Mouse (Mus musculus): ENCODE results near the gene 1110059E24Rik. TPM values are rescaled to one million over a fixed set of nuclear protein-coding genes. Genes with fewer than 3 reads are reported as not detected.
"Not testable (repeated sequence)": the region's sequence is repeated elsewhere in the genome, so short reads cannot be mapped to it uniquely, and the experiment has no call there.

Gene 1110059E24Rik
- polyA plus RNA-seq, 1 experiment, result not detected

DNA sequence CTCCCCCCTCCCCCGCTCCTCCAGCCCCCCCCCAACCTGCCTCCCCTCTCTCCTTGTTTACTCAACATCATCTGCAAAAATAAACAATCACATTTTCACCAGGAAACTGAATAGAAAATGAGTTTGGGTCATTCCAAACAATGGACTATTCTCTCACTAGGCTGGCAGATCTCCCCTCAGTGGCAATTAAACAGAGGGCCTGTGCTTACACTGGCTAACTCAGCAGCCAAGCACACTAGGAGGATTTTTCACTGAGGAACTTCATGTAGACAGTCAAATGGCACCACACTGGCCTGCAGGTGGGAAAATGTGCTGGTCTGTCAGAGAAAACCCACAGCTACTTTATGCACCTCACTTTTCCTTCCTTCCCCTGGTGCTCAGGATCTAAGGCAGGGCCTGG lies 23.3 kb downstream of the 1110059E24Rik start:
- WGBS, result 67% methylated on average over 1 of the region's 1 CpGs
- no peak for TF ChIP-seq CTCF (IDR thresholded peaks at IDR 0.05; ENCODE audit: insufficient read depth, low read depth, low read length)
- no peak overlapping the region for H3K27ac ChIP-seq (ENCODE audit: insufficient read depth, low read depth, low read length)
- no peak overlapping the region for H3K4me3 ChIP-seq (ENCODE audit: insufficient read depth, low read depth, low read length)
- H3K4me1 ChIP-seq (ENCODE audit: control insufficient read depth, insufficient read depth, low read length), result 0 out of 2 replicates have a peak, but pooled peaks cover 3% of the 10 kb centered on the region

DNA sequence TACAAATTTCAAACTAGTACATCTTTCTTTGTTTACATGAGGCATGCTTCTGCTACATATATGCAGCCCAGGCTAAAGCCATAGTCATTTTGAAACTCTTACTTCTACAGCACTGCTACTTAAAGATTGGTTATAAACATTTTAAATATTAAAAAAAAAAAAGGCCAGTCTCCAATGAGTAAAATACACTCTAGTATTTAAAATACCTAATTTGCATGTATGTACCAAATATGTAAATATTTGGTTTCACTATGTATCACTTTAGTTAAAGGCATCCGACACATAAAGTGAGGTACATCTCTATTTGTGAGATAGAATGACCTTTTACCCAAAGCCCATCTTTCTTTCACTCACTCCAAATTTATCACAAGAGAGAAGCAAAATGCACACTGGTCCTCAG lies 23.7 kb downstream of the 1110059E24Rik start:
- no peak for TF ChIP-seq CTCF (IDR thresholded peaks at IDR 0.05; ENCODE audit: insufficient read depth, low read depth, low read length)
- TF ChIP-seq POLR2A (IDR thresholded peaks at IDR 0.05; ENCODE audit: insufficient read depth, low read depth, low read length), result no peak
- Histone ChIP-seq H3K27ac (ENCODE audit: insufficient read depth, low read depth, low read length) (no peak overlapping the region), H3K4me3 (ENCODE audit: insufficient read depth, low read depth, low read length) (no peak overlapping the region), H3K4me1 (ENCODE audit: control insufficient read depth, insufficient read depth, low read length) (0 out of 2 replicates have a peak, but pooled peaks cover 3% of the 10 kb centered on the region)
- 86% methylated on average over 1 of the region's 1 CpGs for WGBS

DNA sequence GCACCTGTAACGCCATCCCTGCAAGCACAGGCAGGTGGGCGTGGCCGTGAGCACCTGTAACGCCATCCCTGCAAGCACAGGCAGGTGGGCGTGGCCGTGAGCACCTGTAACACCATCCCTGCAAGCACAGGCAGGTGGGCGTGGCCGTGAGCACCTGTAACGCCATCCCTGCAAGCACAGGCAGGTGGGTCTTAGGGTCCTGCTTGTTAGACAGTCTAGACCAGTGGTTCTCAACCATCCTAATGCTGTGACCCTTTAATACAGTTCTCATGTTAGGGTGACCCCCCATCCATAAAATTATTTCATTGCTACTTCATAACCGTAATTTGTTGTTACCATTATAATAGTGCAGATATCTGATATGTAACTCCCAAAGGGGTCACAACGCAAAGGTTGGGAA lies 24.3 kb downstream of the 1110059E24Rik start:
- H3K27ac ChIP-seq (ENCODE audit: insufficient read depth, low read depth, low read length); H3K4me3 ChIP-seq (ENCODE audit: insufficient read depth, low read depth, low read length); H3K4me1 ChIP-seq (ENCODE audit: control insufficient read depth, insufficient read depth, low read length): not testable (repeated sequence)
- 74% methylated on average over 11 of the region's 11 CpGs for WGBS

DNA sequence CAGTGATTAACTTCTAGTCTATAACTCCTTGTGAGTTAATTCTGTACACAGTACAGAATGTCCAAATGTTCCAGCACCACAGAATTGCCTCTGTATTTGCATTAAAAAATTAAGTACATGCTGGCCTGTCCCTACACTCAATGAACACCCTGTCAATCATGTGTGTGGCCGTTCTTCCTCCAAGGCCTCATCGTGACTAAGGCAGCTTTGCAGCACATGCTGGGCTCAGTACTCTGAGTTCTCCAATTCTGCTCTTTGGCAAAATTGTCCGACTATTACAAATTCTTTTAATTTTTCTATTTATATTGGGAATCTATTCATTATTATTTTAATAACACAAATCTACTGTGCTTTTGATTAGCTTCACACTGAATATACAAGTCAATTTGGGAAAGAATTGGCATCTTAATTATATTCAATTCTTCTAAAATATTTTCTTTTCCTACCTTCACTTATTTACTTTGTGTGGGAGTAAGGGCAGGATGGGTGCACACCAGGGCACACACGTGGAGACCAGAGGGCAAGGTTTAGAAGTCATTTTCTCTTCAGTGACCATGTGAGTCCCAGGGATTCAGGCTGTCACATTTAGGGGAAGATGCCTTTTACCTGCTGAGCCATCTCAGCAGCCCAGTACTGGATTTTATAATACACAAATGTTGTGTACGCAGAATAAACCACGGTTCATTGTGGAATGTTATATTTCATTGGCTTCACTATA lies 26.3 kb downstream of the 1110059E24Rik start:
- Histone ChIP-seq H3K4me3 (ENCODE audit: insufficient read depth, low read depth, low read length) (no peak overlapping the region), H3K4me1 (ENCODE audit: control insufficient read depth, insufficient read depth, low read length) (peaks cover 5% of the 10 kb centered on the region; the same call in 1 of the 2 replicates), H3K27ac (ENCODE audit: insufficient read depth, low read depth, low read length) (no peak overlapping the region)
- 84% methylated on average over 6 of the region's 6 CpGs for WGBS
- TF ChIP-seq POLR2A (IDR thresholded peaks at IDR 0.05; ENCODE audit: insufficient read depth, low read depth, low read length) (no peak), CTCF (IDR thresholded peaks at IDR 0.05; ENCODE audit: insufficient read depth, low read depth, low read length) (no peak)

DNA sequence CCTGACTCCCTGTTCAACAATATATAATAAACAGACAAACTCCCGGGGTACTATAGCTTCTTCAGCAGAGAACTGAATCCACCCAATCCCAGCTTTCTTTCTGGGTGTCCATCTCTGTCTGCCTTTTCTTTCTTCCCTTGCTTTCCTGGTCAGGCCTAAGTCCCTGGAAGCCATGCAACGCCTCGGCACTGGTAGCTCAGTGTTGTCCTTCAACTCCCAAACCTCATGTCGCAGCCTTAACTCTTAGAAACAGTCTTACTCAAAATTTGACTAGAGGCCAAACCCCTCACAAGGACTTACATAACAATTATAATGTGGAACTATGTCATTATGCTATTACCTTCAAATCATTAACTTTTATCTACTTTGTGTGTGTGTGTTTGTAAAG lies 28.6 kb downstream of the 1110059E24Rik start:
- Histone ChIP-seq H3K27ac (ENCODE audit: insufficient read depth, low read depth, low read length) (no peak overlapping the region), H3K4me1 (ENCODE audit: control insufficient read depth, insufficient read depth, low read length) (peaks cover 5% of the 10 kb centered on the region; the same call in 1 of the 2 replicates), H3K4me3 (ENCODE audit: insufficient read depth, low read depth, low read length) (no peak overlapping the region)
- 76% methylated on average over 4 of the region's 4 CpGs for WGBS
- no peak for TF ChIP-seq POLR2A (IDR thresholded peaks at IDR 0.05; ENCODE audit: insufficient read depth, low read depth, low read length)
- no peak for TF ChIP-seq CTCF (IDR thresholded peaks at IDR 0.05; ENCODE audit: insufficient read depth, low read depth, low read length)

DNA sequence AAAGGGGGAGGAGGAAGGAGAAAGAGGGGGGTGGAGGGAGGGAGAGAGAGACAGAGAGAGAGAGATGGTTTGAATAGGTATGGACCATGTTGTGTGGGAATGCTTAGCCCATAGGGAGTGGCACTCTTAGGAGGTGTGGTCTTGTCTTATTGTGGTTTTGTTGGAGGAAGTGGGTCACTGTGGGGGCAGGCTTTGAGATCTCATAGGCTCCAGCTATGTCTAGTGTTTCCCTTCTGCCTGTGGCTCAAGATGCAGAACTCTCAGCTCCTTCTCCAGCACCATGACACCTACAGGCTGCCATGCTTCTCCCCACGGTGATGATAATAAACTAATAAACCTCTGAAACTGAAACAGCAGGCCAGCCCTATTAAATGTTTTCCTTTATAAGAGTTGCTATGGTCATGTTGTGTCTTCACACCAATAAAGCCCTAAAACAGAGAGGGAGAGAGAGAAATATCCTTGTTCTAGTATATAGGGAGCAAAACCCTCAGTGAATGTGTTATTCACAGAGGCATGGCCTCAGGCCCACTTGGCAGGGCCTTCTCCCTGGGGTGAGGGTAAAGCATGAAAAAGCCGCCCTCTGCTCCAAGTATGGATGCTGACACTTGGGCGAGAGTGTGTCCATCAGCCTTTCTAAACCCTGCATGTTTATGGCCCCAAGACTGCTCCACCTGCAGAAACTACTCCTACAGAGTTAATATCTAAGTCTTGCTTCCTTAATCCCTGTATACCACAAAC lies 29.2 kb downstream of the 1110059E24Rik start:
- H3K27ac ChIP-seq (ENCODE audit: insufficient read depth, low read depth, low read length), result no peak overlapping the region
- TF ChIP-seq CTCF (IDR thresholded peaks at IDR 0.05; ENCODE audit: insufficient read depth, low read depth, low read length) (no peak), POLR2A (IDR thresholded peaks at IDR 0.05; ENCODE audit: insufficient read depth, low read depth, low read length) (no peak)
- H3K4me1 ChIP-seq (ENCODE audit: control insufficient read depth, insufficient read depth, low read length), result peaks cover 5% of the 10 kb centered on the region; the same call in 1 of the 2 replicates
- 75% methylated on average over 3 of the region's 3 CpGs for WGBS
- no peak overlapping the region for H3K4me3 ChIP-seq (ENCODE audit: insufficient read depth, low read depth, low read length)

DNA sequence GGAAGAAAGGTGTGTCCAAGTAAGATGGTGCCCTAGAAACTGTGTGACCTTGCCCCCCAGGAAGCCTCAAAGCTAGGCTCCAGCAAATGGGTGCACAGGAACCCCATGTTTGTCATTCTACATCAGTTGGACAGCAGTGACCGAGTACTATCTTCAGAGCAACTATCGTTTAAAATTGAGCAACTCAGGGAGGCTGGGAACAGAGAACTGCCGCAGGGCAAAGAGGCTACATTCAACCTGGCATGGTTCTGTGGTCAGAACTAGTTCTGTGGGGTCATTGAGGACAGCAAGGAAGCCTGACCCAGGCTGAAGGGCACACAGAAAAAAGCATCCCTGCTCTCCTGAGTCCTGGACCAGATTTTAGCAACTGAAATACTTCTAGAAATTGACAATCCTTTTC lies 37.0 kb downstream of the 1110059E24Rik start:
- 94% methylated on average over 3 of the region's 3 CpGs for WGBS
- no peaks in the 10 kb centered on the region for H3K4me1 ChIP-seq (ENCODE audit: control insufficient read depth, insufficient read depth, low read length)
- TF ChIP-seq CTCF (IDR thresholded peaks at IDR 0.05; ENCODE audit: insufficient read depth, low read depth, low read length) (no peak), POLR2A (IDR thresholded peaks at IDR 0.05; ENCODE audit: insufficient read depth, low read depth, low read length) (no peak)
- no peak overlapping the region for H3K4me3 ChIP-seq (ENCODE audit: insufficient read depth, low read depth, low read length)
- no peak overlapping the region for H3K27ac ChIP-seq (ENCODE audit: insufficient read depth, low read depth, low read length)

DNA sequence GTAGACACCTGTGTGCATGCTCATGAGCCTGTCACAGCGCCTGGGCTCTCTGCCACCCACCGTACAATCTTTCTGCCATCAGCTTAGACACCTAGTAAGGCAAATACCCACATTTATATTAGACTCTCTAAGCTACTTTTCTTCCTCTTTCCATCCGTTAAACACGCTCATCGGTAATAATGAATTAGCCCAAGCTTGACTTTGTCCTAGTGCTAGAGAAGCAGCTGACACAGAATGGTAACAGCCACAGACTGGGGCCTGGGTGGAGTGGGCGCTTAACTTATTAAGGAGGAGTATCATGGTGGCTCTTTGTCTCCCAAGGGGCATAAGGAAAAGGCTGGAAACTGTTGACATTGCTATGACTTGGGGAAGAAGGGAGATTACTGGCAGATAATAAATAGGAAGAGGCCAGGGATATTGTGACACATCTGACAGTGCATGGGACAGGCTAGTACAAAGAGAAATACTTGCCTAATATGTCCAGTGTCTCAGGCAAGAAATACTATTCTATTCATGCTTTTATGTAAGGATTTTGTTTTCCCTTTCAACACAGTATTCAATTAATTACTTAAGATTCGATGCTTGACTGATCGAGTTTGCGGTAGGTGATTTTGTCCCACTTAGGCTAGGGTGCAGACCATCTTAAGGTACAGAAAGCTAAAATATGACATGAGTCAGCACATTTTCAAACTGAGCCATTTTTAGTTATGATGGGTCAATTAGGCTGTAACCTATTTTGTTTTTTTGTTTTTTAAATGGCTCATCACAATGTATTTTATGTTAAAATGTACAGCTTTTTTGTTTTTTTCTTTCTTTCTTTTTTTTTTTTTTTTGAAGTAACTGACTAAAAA lies 40.8 kb downstream of the 1110059E24Rik start:
- H3K4me3 ChIP-seq (ENCODE audit: insufficient read depth, low read depth, low read length), result no peak overlapping the region
- WGBS, result 74% methylated on average over 9 of the region's 9 CpGs
- no peak overlapping the region for H3K27ac ChIP-seq (ENCODE audit: insufficient read depth, low read depth, low read length)
- H3K4me1 ChIP-seq (ENCODE audit: control insufficient read depth, insufficient read depth, low read length), result peaks cover 3% of the 10 kb centered on the region; the same call in 1 of the 2 replicates
- TF ChIP-seq POLR2A (IDR thresholded peaks at IDR 0.05; ENCODE audit: insufficient read depth, low read depth, low read length), result no peak
- TF ChIP-seq CTCF (IDR thresholded peaks at IDR 0.05; ENCODE audit: insufficient read depth, low read depth, low read length), result no peak

DNA sequence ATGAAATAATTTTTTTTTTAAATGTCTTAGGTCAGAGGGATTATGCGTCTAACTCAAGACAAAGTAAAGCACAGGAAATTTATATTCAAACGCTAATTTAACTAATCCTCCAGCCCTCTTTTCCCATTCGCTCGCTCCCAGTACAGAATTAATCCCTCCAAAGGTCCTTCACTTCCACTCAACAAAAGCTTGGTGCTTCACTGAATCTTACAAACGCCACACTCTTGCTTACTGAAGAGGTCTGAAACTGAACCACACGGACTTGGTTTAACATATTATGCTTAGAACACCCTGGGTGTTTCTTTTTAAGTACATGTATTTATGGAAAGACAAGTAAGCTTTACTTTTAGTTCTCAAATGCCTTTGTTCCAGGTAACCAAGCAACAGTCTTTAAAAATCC lies 41.5 kb downstream of the 1110059E24Rik start:
- H3K4me3 ChIP-seq (ENCODE audit: insufficient read depth, low read depth, low read length), result no peak overlapping the region

More for the DNA sequence above, 41.5 kb downstream of the 1110059E24Rik start:
- Histone ChIP-seq H3K27ac (ENCODE audit: insufficient read depth, low read depth, low read length) (no peak overlapping the region), H3K4me1 (ENCODE audit: control insufficient read depth, insufficient read depth, low read length) (peaks cover 3% of the 10 kb centered on the region; the same call in 1 of the 2 replicates)
- TF ChIP-seq POLR2A (IDR thresholded peaks at IDR 0.05; ENCODE audit: insufficient read depth, low read depth, low read length) (no peak), CTCF (IDR thresholded peaks at IDR 0.05; ENCODE audit: insufficient read depth, low read depth, low read length) (no peak)
- 68% methylated on average over 6 of the region's 6 CpGs for WGBS
